Mouse (Mus musculus) liver, embryonic 12.5 days (tissue): ENCODE data around the gene Map7. TPM values are rescaled to one million over a fixed set of nuclear protein-coding genes. Genes with fewer than 3 reads are reported as not detected.

ENCODE experiments used
- ATAC-seq: fragments of 200-750 bp; cut with Nextera tagmentation; 2 replicates; pipeline ENCODE4 v1.8.0; 2017; ENCODE audit warnings: moderate number of reproducible peaks, mild to moderate bottlenecking, moderate library complexity
- H3K27ac ChIP-seq: fragments of 300-500 bp; sonication (generic); 2 replicates; pipeline ENCODE4 v1.5.1; 2016; ENCODE audit warnings: mild to moderate bottlenecking
- H3K27me3 ChIP-seq: fragments of 300-500 bp; sonication (generic); replicated peaks from 2 replicates; pipeline ENCODE4 v1.6.1; 2016; ENCODE audit warnings: mild to moderate bottlenecking, moderate library complexity
- H3K36me3 ChIP-seq: fragments of 300-500 bp; sonication (generic); 2 replicates; pipeline ENCODE4 v1.6.1; 2016; ENCODE audit warnings: mild to moderate bottlenecking, moderate library complexity
- H3K4me1 ChIP-seq: fragments of 300-500 bp; sonication (generic); 2 replicates; pipeline ENCODE4 v1.6.1; 2016
- H3K4me2 ChIP-seq: fragments of 300-500 bp; sonication (generic); 2 replicates; pipeline ENCODE4 v1.6.1; 2016; ENCODE audit warnings: mild to moderate bottlenecking, moderate library complexity
- H3K4me3 ChIP-seq: fragments of 300-500 bp; sonication (generic); 2 replicates; pipeline ENCODE4 v1.5.1; 2016; ENCODE audit warnings: mild to moderate bottlenecking, moderate library complexity
- H3K9ac ChIP-seq: fragments of 300-500 bp; sonication (generic); 2 replicates; pipeline ENCODE4 v1.6.1; 2016; ENCODE audit warnings: mild to moderate bottlenecking, moderate library complexity
- H3K9me3 ChIP-seq: fragments of 300-500 bp; sonication (generic); replicated peaks from 2 replicates; pipeline ENCODE4 v1.6.1; 2016; ENCODE audit warnings: mild to moderate bottlenecking, moderate library complexity
- WGBS: fragments of 180-500 bp; shearing (Covaris S2); methylation state at CpG from one replicate; pipeline ENCODE4 v1.1.7; 2016; ENCODE audit not compliant: insufficient replicate concordance; 5-methylcytosine and 5-hydroxymethylcytosine counted together
- polyA plus RNA-seq: library from polyadenylated mRNA; unstranded; fragments of >200 nt; fragmentation: Nextera tagmentation; extraction: Ambion mirVana; gene quantifications from 2 replicates; pipeline ENCODE4 v1.2.1, GENCODE M21; 2016

Gene Map7
- polyA plus RNA-seq, 1 experiment from 2014 or later: 6.6 TPM

- no peak overlapping the region for H3K9ac ChIP-seq
- no peak overlapping the region for H3K4me3 ChIP-seq
- H3K4me2 ChIP-seq: no peak overlapping the region
- H3K27me3 ChIP-seq: no peaks in the 10 kb centered on the region
- H3K36me3 ChIP-seq: 0 out of 2 replicates have a peak, but pooled peaks cover 2% of the 10 kb centered on the region
- no peaks in the 10 kb centered on the region for H3K9me3 ChIP-seq
- 43% methylated on average over 4 of the region's 4 CpGs for WGBS
- H3K4me1 ChIP-seq: 0 out of 2 replicates have a peak, but pooled peaks cover 5% of the 10 kb centered on the region
- ATAC-seq: no peak; the same call in 1 of the 2 replicates
- H3K27ac ChIP-seq: no peak overlapping the region
Measured at GRCm38 (mm10) chr10:20125226-20125625, 23.0 kb upstream of the Map7 start.

DNA sequence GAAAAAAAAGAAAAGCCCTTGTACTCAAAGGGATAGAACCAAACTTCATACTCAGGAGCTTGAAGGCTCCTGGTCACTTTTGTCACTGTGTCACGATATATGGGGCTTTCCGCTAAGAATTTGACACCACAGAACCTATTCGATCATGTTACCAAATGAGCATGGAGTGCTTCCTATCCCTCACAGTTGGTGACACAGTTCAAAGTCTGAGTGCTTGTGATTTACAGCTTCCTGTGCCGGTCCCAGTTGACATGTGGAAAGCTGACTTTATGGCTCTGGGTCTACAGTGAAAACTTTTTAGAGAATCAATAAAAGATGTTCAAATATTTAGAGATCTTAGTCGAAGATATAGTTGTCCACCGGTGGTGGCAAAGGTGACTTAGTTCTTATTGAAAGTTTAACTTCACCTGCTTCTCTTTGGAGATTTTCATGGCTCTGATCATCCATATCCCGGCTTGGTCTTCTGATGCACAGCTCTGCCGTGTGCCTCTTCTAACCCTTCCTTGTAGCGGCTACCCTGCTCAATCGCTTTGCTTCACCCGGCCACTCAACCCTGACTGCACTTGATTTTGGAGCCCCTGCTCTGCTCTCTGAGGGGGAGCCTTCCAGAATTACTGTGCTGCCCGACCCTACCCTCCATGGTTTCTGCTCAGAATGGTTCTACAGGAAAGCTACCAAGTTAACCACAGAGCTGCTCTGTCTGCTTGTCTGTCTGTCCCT is 15.2 kb upstream of the Map7 start:
- Histone ChIP-seq H3K4me3 (no peak overlapping the region), H3K27me3 (no peaks in the 10 kb centered on the region), H3K27ac (no peak overlapping the region), H3K4me2 (no peak overlapping the region), H3K9me3 (no peaks in the 10 kb centered on the region), H3K9ac (no peak overlapping the region), H3K4me1 (peaks cover 39% of the 10 kb centered on the region), H3K36me3 (0 out of 2 replicates have a peak, but pooled peaks cover 2% of the 10 kb centered on the region)
- 73% methylated on average over 12 of the region's 12 CpGs for WGBS
- no peak for ATAC-seq

- peak; percentile 65; the same call in 1 of the 2 replicates for ATAC-seq
- 14% methylated on average over 15 of the region's 15 CpGs for WGBS
- Histone ChIP-seq H3K9me3 (no peaks in the 10 kb centered on the region), H3K4me2 (peak overlapping the region; percentile 37), H3K36me3 (peaks cover 6% of the 10 kb centered on the region; the same call in 1 of the 2 replicates), H3K4me3 (no peak overlapping the region), H3K4me1 (peaks cover 39% of the 10 kb centered on the region), H3K9ac (0 out of 2 replicates have a peak overlapping the region, but pooled peaks have one; percentile 14), H3K27me3 (no peaks in the 10 kb centered on the region), H3K27ac (peak overlapping the region; percentile 73)
Measured at GRCm38 (mm10) chr10:20135350-20136058, 12.8 kb upstream of the Map7 start.

DNA sequence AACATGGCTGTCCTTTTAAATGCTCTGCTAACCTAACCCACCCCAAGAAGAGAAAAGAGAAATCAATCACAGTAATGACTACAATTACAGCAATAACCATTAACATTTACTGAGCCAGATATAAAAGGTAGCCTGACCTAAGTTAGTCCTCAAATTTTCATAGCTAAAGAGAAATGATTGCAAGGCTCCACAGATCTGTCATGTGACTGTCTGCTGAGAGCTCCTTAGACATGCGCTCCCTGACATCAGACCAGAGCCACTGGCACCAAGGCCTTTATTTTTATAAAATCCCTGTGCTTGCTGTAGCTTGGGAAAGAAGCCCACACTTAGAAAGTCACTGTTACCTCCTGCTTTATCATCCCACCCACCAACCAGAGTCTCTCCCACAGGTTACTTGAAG is 11.8 kb upstream of the Map7 start:
- H3K4me3 ChIP-seq: no peak overlapping the region
- peak overlapping the region; percentile 73; the same call in 1 of the 2 replicates for H3K27ac ChIP-seq
- H3K4me1 ChIP-seq: peaks cover 39% of the 10 kb centered on the region
- ATAC-seq: no peak
- H3K36me3 ChIP-seq: peaks cover 6% of the 10 kb centered on the region; the same call in 1 of the 2 replicates
- H3K27me3 ChIP-seq: no peaks in the 10 kb centered on the region
- H3K9me3 ChIP-seq: no peaks in the 10 kb centered on the region
- WGBS: 79% methylated on average over 1 of the region's 1 CpGs
- no peak overlapping the region for H3K4me2 ChIP-seq
- H3K9ac ChIP-seq: no peak overlapping the region

DNA sequence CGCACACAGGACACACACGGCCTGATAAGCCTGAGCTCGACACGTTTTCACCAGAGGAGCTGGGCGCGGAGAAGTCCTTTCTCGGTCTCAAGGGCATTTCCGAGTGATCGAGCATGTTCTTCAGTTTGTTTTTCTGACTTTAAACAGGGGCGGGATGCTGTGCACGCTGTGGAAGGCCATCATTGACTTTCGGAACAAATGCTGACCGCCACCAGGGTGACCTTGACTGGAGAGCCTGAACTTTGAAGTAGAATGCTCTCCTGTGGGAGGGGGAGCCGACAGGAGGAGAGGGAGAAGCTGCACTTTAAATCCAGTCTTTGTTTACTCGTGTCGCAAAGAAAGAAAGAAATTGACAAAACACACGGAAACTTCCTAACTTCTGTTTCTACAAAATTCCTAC is 6.9 kb upstream of the Map7 start:
- Histone ChIP-seq H3K27me3 (peaks cover 1% of the 10 kb centered on the region; the same call in 1 of the 2 replicates), H3K36me3 (peaks cover 4% of the 10 kb centered on the region; the same call in 1 of the 2 replicates), H3K27ac (no peak overlapping the region), H3K4me3 (no peak overlapping the region), H3K9ac (no peak overlapping the region), H3K9me3 (no peaks in the 10 kb centered on the region), H3K4me2 (no peak overlapping the region), H3K4me1 (peaks cover 10% of the 10 kb centered on the region)
- no peak for ATAC-seq
- WGBS: 77% methylated on average over 17 of the region's 17 CpGs

DNA sequence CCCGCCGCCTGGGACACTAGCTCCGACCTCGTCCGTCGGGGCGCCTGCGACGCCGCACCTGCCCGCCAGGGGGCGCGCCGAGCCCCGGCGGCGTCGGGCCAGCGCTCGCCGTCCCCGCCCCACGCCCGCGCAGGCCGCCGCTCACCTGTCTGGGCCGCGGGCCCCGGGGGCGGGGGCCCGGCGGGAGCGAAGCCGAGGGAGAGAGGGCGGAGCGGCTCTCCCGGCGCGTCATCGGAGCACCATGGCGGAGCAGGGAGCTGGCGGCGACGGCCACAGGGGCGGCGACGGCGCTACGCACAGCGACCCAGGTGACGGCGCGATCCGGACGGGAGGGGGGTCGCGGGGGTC is 476 bp downstream of the Map7 start:
- WGBS: under 1% methylated on average over 48 of the region's 58 CpGs
- peak overlapping the region; percentile 75 for H3K4me3 ChIP-seq
- H3K9me3 ChIP-seq: no peaks in the 10 kb centered on the region
- no peaks in the 10 kb centered on the region for H3K36me3 ChIP-seq
- H3K27me3 ChIP-seq: peaks cover 42% of the 10 kb centered on the region
- H3K9ac ChIP-seq: peak overlapping the region; percentile 78
- H3K4me2 ChIP-seq: peak overlapping the region; percentile 99
- H3K4me1 ChIP-seq: peaks cover 32% of the 10 kb centered on the region
- peak overlapping the region; percentile 20; the same call in 1 of the 2 replicates for H3K27ac ChIP-seq
- ATAC-seq: peak; percentile 86

DNA sequence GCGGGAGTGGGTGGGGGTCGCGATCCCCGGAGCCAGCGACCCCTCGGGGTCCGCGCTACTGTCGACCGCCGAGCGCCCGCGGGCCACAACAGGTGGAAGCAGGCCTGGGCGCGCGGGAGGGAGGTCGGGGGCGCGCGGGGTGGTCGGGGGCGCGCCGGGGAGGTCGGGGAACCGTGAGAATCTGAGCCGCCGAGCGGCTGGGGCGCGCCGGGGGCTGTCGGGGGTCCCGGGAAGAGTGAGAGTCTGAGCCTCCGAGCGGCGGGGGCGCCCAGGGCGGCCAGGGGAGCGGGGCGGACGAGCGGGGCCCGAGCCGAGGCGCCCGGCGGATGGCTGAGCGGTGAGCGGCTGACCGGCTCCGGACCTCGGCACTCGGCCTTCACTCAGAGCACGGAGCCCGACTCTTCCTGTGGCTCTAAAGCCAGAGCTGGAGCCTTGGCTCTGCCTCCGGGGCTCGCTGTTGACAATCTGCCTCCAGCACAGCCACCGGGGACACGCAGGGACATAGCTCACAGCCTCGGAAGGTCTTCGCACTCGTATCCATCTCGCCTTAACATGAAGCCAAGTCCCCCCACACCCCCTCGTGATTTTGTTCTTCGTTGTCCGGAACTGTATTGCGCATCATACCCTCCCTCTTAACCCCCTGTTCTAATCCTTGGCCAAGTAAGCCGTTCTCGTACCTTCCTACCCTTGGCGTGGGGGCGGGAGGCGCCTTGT is 1.0 kb downstream of the Map7 start:
- Histone ChIP-seq H3K4me2 (peak overlapping the region; percentile 99), H3K9ac (peak overlapping the region; percentile 78), H3K9me3 (no peaks in the 10 kb centered on the region), H3K27me3 (peaks cover 42% of the 10 kb centered on the region), H3K4me1 (peaks cover 33% of the 10 kb centered on the region), H3K4me3 (peak overlapping the region; percentile 75), H3K36me3 (no peaks in the 10 kb centered on the region), H3K27ac (peak overlapping the region; percentile 20; the same call in 1 of the 2 replicates)
- WGBS: under 1% methylated on average over 54 of the region's 74 CpGs
- ATAC-seq: peak; percentile 61

DNA sequence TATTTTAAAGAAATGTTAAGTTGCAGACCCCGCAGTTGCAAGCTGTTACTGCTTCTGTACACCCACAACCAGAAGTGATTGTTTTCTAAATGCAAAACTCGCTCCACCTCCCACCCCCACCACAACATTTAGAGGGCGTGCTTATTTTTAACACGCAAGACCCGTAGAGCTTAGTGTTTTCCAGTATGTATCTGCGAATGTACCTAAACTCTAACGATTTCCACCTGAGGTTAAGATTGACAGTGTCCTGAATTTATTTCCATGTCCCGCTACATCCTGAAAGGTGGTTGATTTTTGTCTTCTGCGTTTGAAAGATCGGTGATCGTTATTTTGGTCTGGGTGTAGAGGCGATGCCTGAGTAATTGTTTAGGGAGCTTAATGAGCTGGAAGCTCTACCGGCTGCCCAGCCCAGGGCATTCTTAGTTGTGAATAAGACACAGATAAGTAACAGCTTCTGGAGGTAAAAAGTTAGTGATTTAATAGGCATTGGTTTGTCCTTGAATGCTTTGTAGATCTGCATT is 1.6 kb downstream of the Map7 start:
- whole genome bisulfite sequencing: 9% methylated on average over 13 of the region's 13 CpGs

DNA sequence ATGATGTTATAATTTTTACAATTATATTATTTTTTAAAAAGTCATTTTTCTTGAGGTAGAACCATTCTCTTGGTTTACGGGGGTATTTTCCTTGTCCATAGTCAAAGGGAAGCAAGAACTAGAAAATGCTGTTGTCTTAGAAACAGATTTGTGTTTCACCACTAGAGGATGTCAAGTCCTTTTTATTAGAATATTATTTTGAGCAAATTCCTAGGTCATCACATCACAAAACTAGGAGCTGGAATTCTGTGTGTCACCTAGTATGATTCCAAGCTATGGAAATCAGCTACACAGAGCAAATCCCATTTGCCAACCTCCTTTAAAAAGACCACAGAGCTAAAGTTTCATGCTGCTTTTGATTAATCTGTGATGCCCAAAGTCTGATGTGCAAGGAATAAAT is 3.9 kb downstream of the Map7 start:
- ATAC-seq: no peak
- Histone ChIP-seq H3K27ac (no peak overlapping the region), H3K4me1 (peaks cover 45% of the 10 kb centered on the region), H3K9me3 (no peaks in the 10 kb centered on the region), H3K4me3 (no peak overlapping the region), H3K4me2 (no peak overlapping the region), H3K36me3 (no peaks in the 10 kb centered on the region), H3K9ac (no peak overlapping the region), H3K27me3 (peaks cover 33% of the 10 kb centered on the region)
- WGBS: 85% methylated on average over 1 of the region's 1 CpGs

More for the DNA sequence above, 1.6 kb downstream of the Map7 start:
- Histone ChIP-seq H3K27ac (no peak overlapping the region), H3K4me2 (peak overlapping the region; percentile 99), H3K4me3 (peak overlapping the region; percentile 75), H3K4me1 (peaks cover 35% of the 10 kb centered on the region), H3K27me3 (peaks cover 42% of the 10 kb centered on the region), H3K36me3 (no peaks in the 10 kb centered on the region), H3K9me3 (no peaks in the 10 kb centered on the region), H3K9ac (peak overlapping the region; percentile 78; the same call in 1 of the 2 replicates)
- no peak for ATAC-seq

GRCm38 (mm10) chr10:20153507-20153906 is 5.2 kb downstream of the Map7 start:
- no peak for ATAC-seq
- Histone ChIP-seq H3K4me2 (no peak overlapping the region), H3K4me1 (peaks cover 38% of the 10 kb centered on the region), H3K27me3 (peaks cover 20% of the 10 kb centered on the region), H3K9me3 (no peaks in the 10 kb centered on the region), H3K27ac (no peak overlapping the region), H3K9ac (no peak overlapping the region), H3K4me3 (no peak overlapping the region), H3K36me3 (no peaks in the 10 kb centered on the region)
- WGBS: 58% methylated on average over 2 of the region's 2 CpGs

- Histone ChIP-seq H3K27ac (no peak overlapping the region), H3K4me3 (no peak overlapping the region), H3K4me2 (no peak overlapping the region), H3K9me3 (no peaks in the 10 kb centered on the region), H3K36me3 (no peaks in the 10 kb centered on the region), H3K4me1 (peaks cover 19% of the 10 kb centered on the region), H3K27me3 (peaks cover under 1% of the 10 kb centered on the region), H3K9ac (no peak overlapping the region)
- WGBS: 25% methylated on average over 7 of the region's 7 CpGs
- ATAC-seq: peak; percentile 40; the same call in 1 of the 2 replicates
Measured at GRCm38 (mm10) chr10:20155401-20155800, 7.1 kb downstream of the Map7 start.
